Mouse (Mus musculus): Measurements from ENCODE around the gene Atf3. TPM values are rescaled to one million over a fixed set of nuclear protein-coding genes. Genes with fewer than 3 reads are reported as not detected.

Atf3 gene
- total RNA-seq (2017) = 63.1 and 74.7 TPM in 2 replicates

- no peak for ATAC-seq (replicated peaks in 1 of 2; ENCODE audit: insufficient read depth in 1 of 2, low FRiP score in 2 of 2, low TSS enrichment in 1 of 2, low read depth in 1 of 2, poor library complexity in 2 of 2, severe bottlenecking in 2 of 2)
Observed at GRCm38 (mm10) chr1:191217939-191218338, at the start of gene Atf3. Gene Atf3, minus strand, starts transcription at chr1:191218039.

- ATAC-seq (replicated peaks in 1 of 2; ENCODE audit: insufficient read depth in 1 of 2, low FRiP score in 2 of 2, low TSS enrichment in 1 of 2, low read depth in 1 of 2, poor library complexity in 2 of 2, severe bottlenecking in 2 of 2) = no peak
Observed at GRCm38 (mm10) chr1:191267162-191267561, 49.3 kb upstream of the Atf3 start.

- no peak for ATAC-seq (replicated peaks in 1 of 2; ENCODE audit: insufficient read depth in 1 of 2, low FRiP score in 2 of 2, low TSS enrichment in 1 of 2, low read depth in 1 of 2, poor library complexity in 2 of 2, severe bottlenecking in 2 of 2)
Observed at GRCm38 (mm10) chr1:191263471-191263870, 45.6 kb upstream of the Atf3 start.

- no peak for ATAC-seq (replicated peaks in 1 of 2; ENCODE audit: insufficient read depth in 1 of 2, low FRiP score in 2 of 2, low TSS enrichment in 1 of 2, low read depth in 1 of 2, poor library complexity in 2 of 2, severe bottlenecking in 2 of 2)
Observed at GRCm38 (mm10) chr1:191261861-191262260, 44.0 kb upstream of the Atf3 start.

GRCm38 (mm10) chr1:191259661-191260060 lies 41.8 kb upstream of the Atf3 start:
- ATAC-seq (replicated peaks in 1 of 2; ENCODE audit: insufficient read depth in 1 of 2, low FRiP score in 2 of 2, low TSS enrichment in 1 of 2, low read depth in 1 of 2, poor library complexity in 2 of 2, severe bottlenecking in 2 of 2) = no peak

GRCm38 (mm10) chr1:191259121-191259520 lies 41.3 kb upstream of the Atf3 start:
- peak; percentile 88 to 91 for ATAC-seq (replicated peaks in 1 of 2; ENCODE audit: insufficient read depth in 1 of 2, low FRiP score in 2 of 2, low TSS enrichment in 1 of 2, low read depth in 1 of 2, poor library complexity in 2 of 2, severe bottlenecking in 2 of 2)

GRCm38 (mm10) chr1:191258521-191258920 lies 40.7 kb upstream of the Atf3 start:
- no peak for ATAC-seq (replicated peaks in 1 of 2; ENCODE audit: insufficient read depth in 1 of 2, low FRiP score in 2 of 2, low TSS enrichment in 1 of 2, low read depth in 1 of 2, poor library complexity in 2 of 2, severe bottlenecking in 2 of 2)

- no peak for ATAC-seq (replicated peaks in 1 of 2; ENCODE audit: insufficient read depth in 1 of 2, low FRiP score in 2 of 2, low TSS enrichment in 1 of 2, low read depth in 1 of 2, poor library complexity in 2 of 2, severe bottlenecking in 2 of 2)
Observed at GRCm38 (mm10) chr1:191257981-191258380, 40.1 kb upstream of the Atf3 start.

GRCm38 (mm10) chr1:191257351-191257771 lies 39.5 kb upstream of the Atf3 start:
- no peak for ATAC-seq (replicated peaks in 1 of 2; ENCODE audit: insufficient read depth in 1 of 2, low FRiP score in 2 of 2, low TSS enrichment in 1 of 2, low read depth in 1 of 2, poor library complexity in 2 of 2, severe bottlenecking in 2 of 2)

GRCm38 (mm10) chr1:191256566-191257350 lies 38.9 kb upstream of the Atf3 start:
- no peak for ATAC-seq (replicated peaks in 1 of 2; ENCODE audit: insufficient read depth in 1 of 2, low FRiP score in 2 of 2, low TSS enrichment in 1 of 2, low read depth in 1 of 2, poor library complexity in 2 of 2, severe bottlenecking in 2 of 2)

GRCm38 (mm10) chr1:191256134-191256533 lies 38.3 kb upstream of the Atf3 start:
- no peak for ATAC-seq (replicated peaks in 1 of 2; ENCODE audit: insufficient read depth in 1 of 2, low FRiP score in 2 of 2, low TSS enrichment in 1 of 2, low read depth in 1 of 2, poor library complexity in 2 of 2, severe bottlenecking in 2 of 2)

- ATAC-seq (replicated peaks in 1 of 2; ENCODE audit: insufficient read depth in 1 of 2, low FRiP score in 2 of 2, low TSS enrichment in 1 of 2, low read depth in 1 of 2, poor library complexity in 2 of 2, severe bottlenecking in 2 of 2) = no peak
Observed at GRCm38 (mm10) chr1:191254448-191254847, 36.6 kb upstream of the Atf3 start.

- ATAC-seq (replicated peaks in 1 of 2; ENCODE audit: insufficient read depth in 1 of 2, low FRiP score in 2 of 2, low TSS enrichment in 1 of 2, low read depth in 1 of 2, poor library complexity in 2 of 2, severe bottlenecking in 2 of 2) = no peak
Observed at GRCm38 (mm10) chr1:191253636-191254035, 35.8 kb upstream of the Atf3 start.

- ATAC-seq (replicated peaks in 1 of 2; ENCODE audit: insufficient read depth in 1 of 2, low FRiP score in 2 of 2, low TSS enrichment in 1 of 2, low read depth in 1 of 2, poor library complexity in 2 of 2, severe bottlenecking in 2 of 2) = peak; percentile 81 to 90
Observed at GRCm38 (mm10) chr1:191249975-191250374, 32.1 kb upstream of the Atf3 start.

GRCm38 (mm10) chr1:191248423-191248822 lies 30.6 kb upstream of the Atf3 start:
- peak; percentile 29 to 54; a peak in 1 of 4 replicates for ATAC-seq (replicated peaks in 1 of 2; ENCODE audit: insufficient read depth in 1 of 2, low FRiP score in 2 of 2, low TSS enrichment in 1 of 2, low read depth in 1 of 2, poor library complexity in 2 of 2, severe bottlenecking in 2 of 2)

GRCm38 (mm10) chr1:191247561-191247960 lies 29.7 kb upstream of the Atf3 start:
- no peak for ATAC-seq (replicated peaks in 1 of 2; ENCODE audit: insufficient read depth in 1 of 2, low FRiP score in 2 of 2, low TSS enrichment in 1 of 2, low read depth in 1 of 2, poor library complexity in 2 of 2, severe bottlenecking in 2 of 2)

- no peak for ATAC-seq (replicated peaks in 1 of 2; ENCODE audit: insufficient read depth in 1 of 2, low FRiP score in 2 of 2, low TSS enrichment in 1 of 2, low read depth in 1 of 2, poor library complexity in 2 of 2, severe bottlenecking in 2 of 2)
Observed at GRCm38 (mm10) chr1:191243855-191244254, 26.0 kb upstream of the Atf3 start.

- ATAC-seq (replicated peaks in 1 of 2; ENCODE audit: insufficient read depth in 1 of 2, low FRiP score in 2 of 2, low TSS enrichment in 1 of 2, low read depth in 1 of 2, poor library complexity in 2 of 2, severe bottlenecking in 2 of 2) = no peak
Observed at GRCm38 (mm10) chr1:191242065-191242698, 24.3 kb upstream of the Atf3 start.

- ATAC-seq (replicated peaks in 1 of 2; ENCODE audit: insufficient read depth in 1 of 2, low FRiP score in 2 of 2, low TSS enrichment in 1 of 2, low read depth in 1 of 2, poor library complexity in 2 of 2, severe bottlenecking in 2 of 2) = no peak
Observed at GRCm38 (mm10) chr1:191241574-191241973, 23.7 kb upstream of the Atf3 start.
